Mouse (Mus musculus): ENCODE data around the gene Cptp. TPM values are rescaled to one million over a fixed set of nuclear protein-coding genes. Genes with fewer than 3 reads are reported as not detected.

The Cptp gene
- polyA plus RNA-seq, 1 experiment from 2014 or later: 20.0 TPM

GRCm38 (mm10) chr4:155891011-155891471 is 21.8 kb upstream of the Cptp start:
- H3K36me3 ChIP-seq (ENCODE audit: insufficient read depth, low read length): peaks cover 36% of the 10 kb centered on the region
- H3K4me1 ChIP-seq (ENCODE audit: insufficient read depth, low read length): peaks cover 37% of the 10 kb centered on the region
- H3K27ac ChIP-seq (ENCODE audit: low read length): 0 out of 2 replicates have a peak overlapping the region, but pooled peaks have one; percentile 20
- peak overlapping the region; percentile 97 for H3K4me2 ChIP-seq (replicated peaks; ENCODE audit: low read depth, low read length)
- WGBS: under 1% methylated on average over 34 of the region's 34 CpGs
- H3K27me3 ChIP-seq (ENCODE audit: insufficient read depth, low read length): no peaks in the 10 kb centered on the region
- peak; percentile 0; the same call in 1 of the 2 replicates for ATAC-seq (ENCODE audit: low FRiP score, low TSS enrichment)
- no peaks in the 10 kb centered on the region for H3K9me3 ChIP-seq (ENCODE audit: low read length)
- H3K4me3 ChIP-seq (ENCODE audit: low read length): peak overlapping the region; percentile 82
- peak overlapping the region; percentile 87 for H3K9ac ChIP-seq (replicated peaks; ENCODE audit: low read length)

GRCm38 (mm10) chr4:155889316-155889715 is 20.1 kb upstream of the Cptp start:
- Histone ChIP-seq H3K9ac (replicated peaks; ENCODE audit: low read length) (no peak overlapping the region), H3K27me3 (ENCODE audit: insufficient read depth, low read length) (no peaks in the 10 kb centered on the region), H3K4me3 (ENCODE audit: low read length) (no peak overlapping the region), H3K27ac (ENCODE audit: low read length) (no peak overlapping the region), H3K4me1 (ENCODE audit: insufficient read depth, low read length) (peaks cover 25% of the 10 kb centered on the region), H3K9me3 (ENCODE audit: low read length) (no peaks in the 10 kb centered on the region), H3K36me3 (ENCODE audit: insufficient read depth, low read length) (peaks cover 49% of the 10 kb centered on the region), H3K4me2 (replicated peaks; ENCODE audit: low read depth, low read length) (no peak overlapping the region)
- WGBS: 88% methylated on average over 5 of the region's 5 CpGs
- no peak for ATAC-seq (ENCODE audit: low FRiP score, low TSS enrichment)

DNA sequence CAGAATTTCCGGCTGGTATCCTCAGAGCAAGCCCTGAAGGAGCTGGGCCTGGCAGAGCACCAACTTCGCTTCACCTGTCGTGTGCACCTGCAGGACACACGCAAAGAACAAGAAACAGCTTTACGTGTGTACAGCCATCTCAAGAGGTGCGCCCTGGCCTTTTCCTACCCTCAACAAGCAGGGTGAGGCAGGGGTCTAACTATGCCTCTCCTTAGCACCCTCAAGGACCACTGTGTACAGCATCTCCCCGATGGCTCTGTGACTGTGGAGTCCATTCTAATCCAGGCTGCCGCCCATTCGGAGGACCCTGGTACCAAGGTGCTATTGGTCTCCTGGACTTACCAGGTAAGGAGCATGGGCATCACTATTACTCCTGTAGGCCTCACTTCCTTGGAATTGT is 18.9 kb upstream of the Cptp start:
- Histone ChIP-seq H3K4me2 (replicated peaks; ENCODE audit: low read depth, low read length) (no peak overlapping the region), H3K36me3 (ENCODE audit: insufficient read depth, low read length) (peaks cover 51% of the 10 kb centered on the region), H3K27ac (ENCODE audit: low read length) (no peak overlapping the region), H3K4me3 (ENCODE audit: low read length) (no peak overlapping the region), H3K9me3 (ENCODE audit: low read length) (no peaks in the 10 kb centered on the region), H3K27me3 (ENCODE audit: insufficient read depth, low read length) (no peaks in the 10 kb centered on the region), H3K4me1 (ENCODE audit: insufficient read depth, low read length) (peaks cover 18% of the 10 kb centered on the region), H3K9ac (replicated peaks; ENCODE audit: low read length) (no peak overlapping the region)
- no peak for ATAC-seq (ENCODE audit: low FRiP score, low TSS enrichment)
- WGBS: 93% methylated on average over 9 of the region's 9 CpGs

- Histone ChIP-seq H3K27ac (ENCODE audit: low read length) (no peak overlapping the region), H3K27me3 (ENCODE audit: insufficient read depth, low read length) (no peaks in the 10 kb centered on the region), H3K9me3 (ENCODE audit: low read length) (no peaks in the 10 kb centered on the region), H3K9ac (replicated peaks; ENCODE audit: low read length) (no peak overlapping the region), H3K4me2 (replicated peaks; ENCODE audit: low read depth, low read length) (no peak overlapping the region), H3K4me3 (ENCODE audit: low read length) (no peak overlapping the region), H3K4me1 (ENCODE audit: insufficient read depth, low read length) (peaks cover 13% of the 10 kb centered on the region), H3K36me3 (ENCODE audit: insufficient read depth, low read length) (peaks cover 51% of the 10 kb centered on the region)
- ATAC-seq (ENCODE audit: low FRiP score, low TSS enrichment): no peak
- 91% methylated on average over 10 of the region's 10 CpGs for WGBS
These were observed 18.4 kb upstream of the Cptp start for GRCm38 (mm10) chr4:155887674-155888073.

GRCm38 (mm10) chr4:155886330-155886729 is 17.1 kb upstream of the Cptp start:
- WGBS: 91% methylated on average over 5 of the region's 5 CpGs

DNA sequence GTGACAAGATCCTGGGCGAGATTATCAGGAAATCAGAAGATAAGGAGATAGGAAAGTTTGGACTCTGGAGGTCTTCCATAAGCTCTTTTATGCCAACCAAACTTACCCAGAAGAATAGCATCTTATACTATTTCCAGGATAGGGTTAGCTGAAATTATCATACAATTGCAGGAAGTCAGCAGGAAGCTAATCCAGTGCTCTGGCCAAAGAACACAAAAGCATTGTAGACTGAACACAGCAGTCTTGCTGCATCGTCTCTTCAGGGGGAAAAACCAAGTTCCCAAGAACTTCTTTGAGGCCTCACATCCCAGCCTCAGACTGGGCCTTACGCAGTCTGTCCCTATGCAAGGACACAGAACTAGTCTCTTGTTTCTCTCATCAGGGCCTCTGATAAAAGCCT is 14.3 kb upstream of the Cptp start:
- ATAC-seq (ENCODE audit: low FRiP score, low TSS enrichment): no peak
- Histone ChIP-seq H3K9ac (replicated peaks; ENCODE audit: low read length) (no peak overlapping the region), H3K27me3 (ENCODE audit: insufficient read depth, low read length) (no peaks in the 10 kb centered on the region), H3K4me1 (ENCODE audit: insufficient read depth, low read length) (no peaks in the 10 kb centered on the region), H3K9me3 (ENCODE audit: low read length) (no peaks in the 10 kb centered on the region), H3K36me3 (ENCODE audit: insufficient read depth, low read length) (peaks cover 45% of the 10 kb centered on the region), H3K4me2 (replicated peaks; ENCODE audit: low read depth, low read length) (no peak overlapping the region), H3K4me3 (ENCODE audit: low read length) (no peak overlapping the region), H3K27ac (ENCODE audit: low read length) (peak overlapping the region; percentile 69; the same call in 1 of the 2 replicates)
- WGBS: 82% methylated on average over 3 of the region's 3 CpGs

More at GRCm38 (mm10) chr4:155886330-155886729, 17.1 kb upstream of the Cptp start:
- Histone ChIP-seq H3K27me3 (ENCODE audit: insufficient read depth, low read length) (no peaks in the 10 kb centered on the region), H3K36me3 (ENCODE audit: insufficient read depth, low read length) (peaks cover 51% of the 10 kb centered on the region), H3K9ac (replicated peaks; ENCODE audit: low read length) (no peak overlapping the region), H3K4me2 (replicated peaks; ENCODE audit: low read depth, low read length) (no peak overlapping the region), H3K9me3 (ENCODE audit: low read length) (no peaks in the 10 kb centered on the region), H3K4me3 (ENCODE audit: low read length) (no peak overlapping the region), H3K4me1 (ENCODE audit: insufficient read depth, low read length) (peaks cover 12% of the 10 kb centered on the region), H3K27ac (ENCODE audit: low read length) (no peak overlapping the region)
- no peak for ATAC-seq (ENCODE audit: low FRiP score, low TSS enrichment)

GRCm38 (mm10) chr4:155871404-155871803 is 2.2 kb upstream of the Cptp start:
- Histone ChIP-seq H3K9ac (replicated peaks; ENCODE audit: low read length) (no peak overlapping the region), H3K4me3 (ENCODE audit: low read length) (no peak overlapping the region), H3K27me3 (ENCODE audit: insufficient read depth, low read length) (no peaks in the 10 kb centered on the region), H3K4me2 (replicated peaks; ENCODE audit: low read depth, low read length) (no peak overlapping the region), H3K4me1 (ENCODE audit: insufficient read depth, low read length) (peaks cover 18% of the 10 kb centered on the region), H3K27ac (ENCODE audit: low read length) (no peak overlapping the region), H3K36me3 (ENCODE audit: insufficient read depth, low read length) (peaks cover 28% of the 10 kb centered on the region), H3K9me3 (ENCODE audit: low read length) (no peaks in the 10 kb centered on the region)
- WGBS: 92% methylated on average over 7 of the region's 7 CpGs
- ATAC-seq (ENCODE audit: low FRiP score, low TSS enrichment): no peak

DNA sequence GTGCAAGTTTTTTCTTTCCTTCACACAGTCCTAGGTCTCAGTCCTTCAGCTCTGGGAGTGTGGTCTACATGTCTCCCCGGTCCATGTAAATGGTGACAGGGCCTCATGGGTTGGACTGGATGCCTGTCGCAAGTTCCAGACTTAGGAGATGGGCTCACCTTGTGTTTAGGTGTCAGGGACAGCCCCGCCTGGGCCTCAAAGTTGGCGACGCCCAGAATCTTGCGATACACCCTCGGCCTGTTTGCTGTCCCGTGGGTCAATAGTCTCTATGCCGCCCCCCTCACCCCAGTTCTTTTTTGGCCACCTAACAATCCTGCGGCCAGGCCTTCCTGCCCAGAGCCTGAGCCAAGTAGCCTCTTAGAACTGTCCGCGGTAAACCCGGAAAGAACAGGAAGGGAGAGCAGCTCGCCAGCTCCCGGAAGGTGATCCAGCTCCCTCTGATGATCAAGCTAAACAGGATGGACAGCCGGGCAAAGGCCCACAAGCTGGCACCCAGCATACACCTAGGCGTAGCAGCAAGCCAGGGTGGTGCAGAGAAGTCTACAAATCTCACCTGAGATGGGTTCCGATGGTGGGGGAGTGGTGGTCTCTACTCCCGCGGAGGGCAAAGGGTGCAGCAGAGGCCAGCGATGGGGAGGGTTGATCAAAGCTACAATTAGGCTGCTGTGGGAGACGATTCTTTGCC is 484 bp downstream of the Cptp start:
- peak; percentile 52 for ATAC-seq (ENCODE audit: low FRiP score, low TSS enrichment)
- H3K9me3 ChIP-seq (ENCODE audit: low read length): no peaks in the 10 kb centered on the region
- 6% methylated on average over 22 of the region's 22 CpGs for WGBS
- no peaks in the 10 kb centered on the region for H3K27me3 ChIP-seq (ENCODE audit: insufficient read depth, low read length)
- H3K9ac ChIP-seq (replicated peaks; ENCODE audit: low read length): peak overlapping the region; percentile 83
- H3K36me3 ChIP-seq (ENCODE audit: insufficient read depth, low read length): peaks cover 20% of the 10 kb centered on the region
- peaks cover 18% of the 10 kb centered on the region for H3K4me1 ChIP-seq (ENCODE audit: insufficient read depth, low read length)
- H3K4me3 ChIP-seq (ENCODE audit: low read length): peak overlapping the region; percentile 85
- H3K27ac ChIP-seq (ENCODE audit: low read length): no peak overlapping the region; the same call in 1 of the 2 replicates
- H3K4me2 ChIP-seq (replicated peaks; ENCODE audit: low read depth, low read length): peak overlapping the region; percentile 95

DNA sequence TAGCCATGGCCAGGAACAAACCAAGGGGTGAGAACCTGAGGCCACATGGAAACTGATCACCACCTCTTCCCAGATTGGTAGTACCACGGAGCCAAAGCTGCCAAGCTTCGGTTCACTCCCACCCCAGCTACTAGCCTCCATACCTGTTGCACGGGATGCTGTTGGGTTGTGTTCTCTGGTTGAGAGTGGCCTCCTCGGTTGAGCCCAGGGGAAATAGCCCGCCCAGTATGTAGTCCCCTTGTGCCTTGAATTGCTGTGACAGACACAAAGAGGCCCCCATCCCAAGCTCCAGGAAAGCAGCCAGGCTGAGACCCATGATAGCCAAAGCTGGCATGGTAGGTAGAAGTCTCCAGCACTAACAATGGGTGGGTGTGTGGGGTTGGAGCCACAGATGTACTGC is 6.2 kb downstream of the Cptp start, which contains the start of gene Tas1r3:
Tas1r3 (minus strand) TSS at position 362 of the 400 bp plus-strand sequence.
- H3K4me3 ChIP-seq (ENCODE audit: low read length): no peak within 1 kb of the TSS
- no peaks in the 10 kb centered on the region for H3K9me3 ChIP-seq (ENCODE audit: low read length)
- peaks cover 23% of the 10 kb centered on the region for H3K36me3 ChIP-seq (ENCODE audit: insufficient read depth, low read length)
- 88% methylated on average over 5 of the region's 5 CpGs for WGBS
- no peak within 1 kb of the TSS for H3K9ac ChIP-seq (replicated peaks; ENCODE audit: low read length)
- no peak for ATAC-seq (ENCODE audit: low FRiP score, low TSS enrichment)
- H3K4me1 ChIP-seq (ENCODE audit: insufficient read depth, low read length): no peaks in the 10 kb centered on the region
- H3K27ac ChIP-seq (ENCODE audit: low read length): no peak within 1 kb of the TSS
- H3K4me2 ChIP-seq (replicated peaks; ENCODE audit: low read depth, low read length): no peak within 1 kb of the TSS
- H3K27me3 ChIP-seq (ENCODE audit: insufficient read depth, low read length): no peaks in the 10 kb centered on the region

- 89% methylated on average over 7 of the region's 7 CpGs for WGBS
- Histone ChIP-seq H3K4me2 (replicated peaks; ENCODE audit: low read depth, low read length) (no peak overlapping the region), H3K36me3 (ENCODE audit: insufficient read depth, low read length) (peaks cover 32% of the 10 kb centered on the region), H3K4me3 (ENCODE audit: low read length) (no peak overlapping the region), H3K27ac (ENCODE audit: low read length) (no peak overlapping the region), H3K27me3 (ENCODE audit: insufficient read depth, low read length) (no peaks in the 10 kb centered on the region), H3K9ac (replicated peaks; ENCODE audit: low read length) (no peak overlapping the region), H3K4me1 (ENCODE audit: insufficient read depth, low read length) (no peaks in the 10 kb centered on the region), H3K9me3 (ENCODE audit: low read length) (no peaks in the 10 kb centered on the region)
- ATAC-seq (ENCODE audit: low FRiP score, low TSS enrichment): no peak
These were observed 7.5 kb downstream of the Cptp start for GRCm38 (mm10) chr4:155861787-155862186.

Data from kidney, embryonic 16.5 days (tissue).